Mouse (Mus musculus): ENCODE results near the gene Cyth1.

The Cyth1 gene

DNA sequence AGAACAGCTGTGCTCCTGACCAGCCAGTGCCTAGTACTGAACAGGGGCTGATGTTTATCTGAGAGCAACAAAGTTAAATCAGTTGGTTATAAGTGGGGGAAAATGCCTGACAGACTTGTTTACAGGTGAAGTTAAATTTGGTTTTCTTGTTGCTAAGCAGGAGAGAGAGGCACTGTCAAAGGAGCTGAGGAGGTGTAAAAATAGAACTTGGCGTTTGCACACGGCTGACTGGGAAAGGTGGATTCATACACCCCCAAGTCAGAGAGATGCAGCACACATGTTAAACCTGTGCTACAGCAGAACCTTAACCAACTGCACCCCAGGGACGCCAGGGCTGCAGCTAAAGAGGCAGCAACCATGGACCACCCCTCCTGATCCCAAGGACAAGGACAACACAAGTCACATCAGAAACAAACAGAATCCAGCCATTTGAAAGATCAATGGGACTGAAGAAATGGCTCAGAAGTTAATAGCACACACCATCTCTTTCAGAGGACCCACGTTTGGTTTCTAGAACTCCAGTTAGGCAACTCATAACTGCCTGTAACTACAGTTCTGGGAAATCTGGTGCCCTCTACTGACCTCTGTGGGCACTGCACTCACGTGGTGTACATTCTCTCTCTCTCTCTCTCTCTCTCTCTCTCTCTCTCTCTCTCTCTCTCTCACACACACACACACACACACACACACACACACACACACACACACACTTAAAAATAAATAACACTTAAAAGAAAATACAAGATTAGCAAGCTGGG, 96.8 kb downstream of the Cyth1 start:
- DNase-seq (ENCODE audit: low spot score in 2 of 2): no peak

DNA sequence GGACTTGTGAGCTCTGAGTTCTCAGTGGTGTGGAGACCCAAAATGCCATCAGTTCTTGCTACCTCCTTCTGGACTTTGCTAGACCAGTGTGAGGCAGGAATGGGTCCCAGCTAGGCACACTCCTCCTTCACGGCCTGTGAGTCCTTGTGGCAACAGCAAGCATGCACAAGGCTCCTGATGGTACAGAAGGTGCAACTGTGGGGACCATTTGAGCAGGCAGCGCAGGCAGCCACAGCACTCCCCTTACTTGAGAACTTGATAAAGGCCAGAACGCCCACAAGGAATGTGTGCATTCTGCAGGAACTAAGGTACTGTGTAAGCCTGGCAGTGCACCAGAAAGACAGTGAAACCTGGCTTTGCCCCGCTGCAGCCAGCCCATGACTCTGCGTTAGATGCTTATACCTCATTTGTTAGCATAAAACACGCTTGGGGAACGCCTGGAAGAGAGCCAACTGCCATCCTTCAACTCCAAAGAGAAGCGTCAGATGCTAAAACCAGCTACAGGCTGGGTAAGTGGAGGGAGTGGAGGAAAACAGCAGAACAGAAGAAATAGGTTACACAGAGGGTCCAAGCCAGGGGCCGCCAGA, 98.2 kb downstream of the Cyth1 start:
- no peak for DNase-seq (ENCODE audit: low spot score in 2 of 2)

DNA sequence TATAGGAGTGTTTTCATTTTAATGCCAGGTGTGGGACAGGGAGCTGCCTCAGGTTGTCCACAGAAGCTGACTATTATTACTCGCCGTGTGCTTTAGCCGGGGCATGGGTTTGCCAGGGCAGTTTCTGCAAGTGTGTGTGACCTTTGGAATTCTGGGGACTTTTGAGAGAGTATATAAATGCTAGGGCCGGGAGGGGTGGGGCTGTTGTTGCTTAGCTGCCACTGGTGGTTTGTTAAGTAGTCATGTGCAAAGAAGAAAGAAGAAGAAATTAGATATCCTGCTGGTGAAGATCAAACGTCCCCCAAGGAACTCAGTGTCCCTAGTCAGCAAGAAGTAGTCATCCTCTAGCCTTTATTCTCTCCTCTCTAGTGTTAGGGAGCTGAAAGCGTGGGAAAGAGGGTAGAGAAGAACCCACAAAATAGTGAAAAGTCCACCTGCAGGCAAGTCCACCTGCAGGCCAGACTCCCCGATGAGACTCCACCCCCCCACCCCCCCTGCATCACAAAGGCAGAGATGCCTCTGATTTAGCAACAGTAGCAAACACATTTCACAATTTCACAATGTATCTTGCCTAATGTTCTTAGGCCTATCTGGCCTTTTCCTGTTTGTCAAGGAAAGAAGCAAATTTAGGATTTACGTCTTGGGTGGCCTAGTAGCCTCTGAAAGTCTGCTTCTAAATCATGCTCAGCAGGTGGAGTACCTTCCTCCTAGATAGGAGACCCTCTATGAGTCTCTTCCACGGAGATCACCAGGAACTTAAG, 100.3 kb downstream of the Cyth1 start:
- no peak for DNase-seq (ENCODE audit: low spot score in 2 of 2)

DNA sequence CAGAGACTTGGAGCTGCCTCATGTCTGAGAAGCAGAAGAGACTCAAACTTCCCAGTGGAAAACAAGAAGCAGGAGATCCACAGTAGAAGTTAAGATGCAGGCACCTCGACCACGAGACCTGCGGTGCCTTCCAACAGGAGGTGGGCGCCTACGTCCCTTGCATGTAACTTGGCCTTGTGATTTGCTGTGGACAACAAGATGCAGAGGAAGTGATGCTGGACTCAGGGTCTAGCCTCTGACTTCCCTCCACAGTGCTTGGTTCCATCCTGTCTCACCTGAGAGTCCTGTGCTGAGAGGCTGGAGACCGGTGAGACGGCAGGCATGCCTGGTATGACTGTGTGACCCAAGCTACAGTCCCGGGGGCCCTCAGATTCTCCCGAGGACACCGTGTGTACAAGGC, 101.9 kb downstream of the Cyth1 start:
- no peak for DNase-seq (ENCODE audit: low spot score in 2 of 2)

DNA sequence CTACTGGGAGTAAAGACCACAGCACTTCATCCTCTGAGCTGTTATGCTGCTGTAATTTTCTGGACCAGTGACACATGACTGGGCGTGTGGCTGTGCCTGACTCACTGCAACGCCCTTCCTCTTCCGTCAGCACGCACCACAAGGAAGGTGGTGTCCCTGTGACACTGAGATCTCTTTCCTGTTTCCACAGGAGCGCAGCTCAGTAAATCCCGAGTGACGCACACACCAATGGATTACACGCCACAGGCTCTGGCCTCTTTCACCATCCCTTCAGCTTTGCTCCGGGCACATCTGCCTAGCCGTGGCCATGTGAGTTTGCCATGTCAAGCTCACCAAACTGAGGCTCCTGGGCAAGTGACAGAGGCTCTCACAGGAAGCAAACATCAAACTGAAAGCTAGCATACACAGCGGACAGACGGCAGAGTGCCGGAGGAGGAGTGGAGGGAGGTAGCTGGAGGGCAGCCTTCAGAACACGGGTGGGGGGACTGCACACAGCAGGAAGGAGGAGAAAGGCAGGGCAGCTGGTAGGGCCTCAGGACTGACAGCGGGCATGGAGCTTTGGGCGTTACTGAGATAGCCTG, 102.5 kb downstream of the Cyth1 start:
- peak; percentile 82 to 92 for DNase-seq (ENCODE audit: low spot score in 2 of 2)

DNA sequence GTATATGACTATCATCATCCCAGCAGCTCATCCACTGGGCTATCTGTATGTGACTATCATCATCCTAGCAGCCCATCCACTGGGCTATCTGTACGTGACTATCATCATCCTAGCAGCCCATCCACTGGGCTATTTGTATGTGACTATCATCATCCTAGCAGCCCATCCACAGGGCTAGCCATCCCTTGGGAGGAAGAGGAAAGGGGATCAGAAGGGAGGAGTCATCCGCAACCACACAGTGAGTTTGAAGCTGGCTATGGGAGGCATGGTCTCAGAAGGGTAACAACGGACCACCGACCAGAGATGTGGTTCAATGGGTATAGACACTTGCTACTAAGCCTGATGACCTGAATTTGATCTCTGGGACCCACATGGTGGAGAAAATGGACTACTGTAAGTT, 103.3 kb downstream of the Cyth1 start:
- DNase-seq (ENCODE audit: low spot score in 2 of 2): peak in 1 of 2 experiments; percentile 36

DNA sequence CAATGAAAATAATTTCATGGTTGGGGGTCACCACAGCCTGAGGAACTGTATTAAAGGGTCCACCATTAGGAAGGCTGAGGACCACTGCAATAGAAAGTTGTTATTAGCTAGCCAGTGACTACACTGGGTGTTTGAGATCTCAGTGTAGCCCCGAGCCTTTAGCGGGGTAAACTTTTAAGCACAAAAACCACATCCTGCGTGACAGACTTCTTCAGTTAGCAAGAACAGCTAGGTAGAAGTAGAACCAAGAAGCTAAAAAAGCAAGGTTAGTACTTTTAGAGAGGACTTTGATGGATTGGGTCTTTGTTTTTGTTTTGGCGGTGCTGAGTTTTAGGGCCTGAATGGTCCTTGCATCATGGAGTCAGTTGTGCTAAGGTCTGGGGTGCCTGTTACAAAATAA, 104.7 kb downstream of the Cyth1 start:
- no peak for DNase-seq (ENCODE audit: low spot score in 2 of 2)

DNA sequence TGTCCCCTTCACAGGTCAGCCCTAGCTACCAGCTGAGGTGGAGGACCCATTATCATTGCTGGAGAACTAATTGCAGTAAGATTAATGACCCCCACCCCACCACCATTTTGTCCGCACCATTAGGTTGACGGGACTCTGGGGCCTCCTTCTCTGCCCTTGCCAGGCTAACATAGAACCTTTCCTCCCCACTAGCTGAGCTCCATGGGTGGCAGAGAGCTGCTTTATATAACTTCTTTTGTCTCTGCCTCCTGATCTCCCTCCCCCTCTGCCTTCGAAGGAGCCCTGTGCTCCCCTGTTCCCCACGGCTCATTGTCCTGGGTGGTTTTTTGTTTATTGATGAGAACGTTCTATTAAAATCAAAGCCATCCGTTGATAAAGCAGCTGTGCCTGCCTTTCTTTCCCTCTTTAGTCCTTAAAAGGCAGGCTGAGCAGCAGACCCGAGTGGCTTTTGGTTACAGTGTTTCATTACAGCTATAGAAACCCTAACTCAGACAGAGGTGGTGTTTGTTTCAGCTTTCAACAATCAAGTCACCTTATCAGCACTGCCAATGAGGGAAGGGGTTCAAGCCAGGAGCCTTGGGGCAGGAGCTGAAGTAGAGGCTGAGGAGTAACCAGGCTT, 105.7 kb downstream of the Cyth1 start:
- no peak for DNase-seq (ENCODE audit: low spot score in 2 of 2)

DNA sequence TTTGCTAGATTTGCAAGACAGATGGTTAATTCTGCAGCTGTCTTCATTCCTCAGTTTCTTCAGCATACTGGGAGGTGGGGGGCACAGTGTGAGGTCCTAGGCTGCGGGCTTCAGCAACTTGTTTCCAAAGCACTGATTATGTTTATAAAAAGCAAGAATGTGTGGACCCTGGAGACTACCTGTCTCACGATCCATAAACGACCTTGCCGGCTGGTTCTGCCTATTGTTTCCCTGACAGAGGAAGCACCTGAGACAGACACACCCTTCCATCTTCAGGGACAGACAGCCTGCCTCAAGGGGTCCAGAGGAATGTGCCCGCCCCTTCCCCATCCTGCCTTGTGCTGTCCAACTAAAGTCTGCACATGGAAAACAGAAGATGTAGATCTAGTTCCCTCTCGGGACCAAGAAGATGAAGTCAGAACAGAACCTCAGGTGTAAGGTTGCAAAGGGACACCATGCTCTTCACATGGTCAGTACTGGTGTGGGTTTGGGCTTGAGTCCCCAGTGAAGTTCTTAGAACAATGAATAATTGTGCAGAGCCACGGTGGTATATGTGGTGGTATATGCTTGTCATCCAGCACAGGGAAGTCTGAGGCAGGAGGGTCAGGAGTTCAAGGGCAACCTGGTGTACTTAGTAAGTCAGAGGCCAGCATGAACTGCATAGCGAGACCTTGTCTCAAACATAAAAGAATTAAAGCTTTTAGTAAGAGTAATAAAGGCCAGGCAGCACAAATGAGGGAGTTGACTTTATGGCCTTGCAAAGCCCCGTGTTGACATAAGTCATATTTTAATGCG, 107.4 kb downstream of the Cyth1 start:
- peak; percentile 42 to 78 for DNase-seq (ENCODE audit: low spot score in 2 of 2)

DNA sequence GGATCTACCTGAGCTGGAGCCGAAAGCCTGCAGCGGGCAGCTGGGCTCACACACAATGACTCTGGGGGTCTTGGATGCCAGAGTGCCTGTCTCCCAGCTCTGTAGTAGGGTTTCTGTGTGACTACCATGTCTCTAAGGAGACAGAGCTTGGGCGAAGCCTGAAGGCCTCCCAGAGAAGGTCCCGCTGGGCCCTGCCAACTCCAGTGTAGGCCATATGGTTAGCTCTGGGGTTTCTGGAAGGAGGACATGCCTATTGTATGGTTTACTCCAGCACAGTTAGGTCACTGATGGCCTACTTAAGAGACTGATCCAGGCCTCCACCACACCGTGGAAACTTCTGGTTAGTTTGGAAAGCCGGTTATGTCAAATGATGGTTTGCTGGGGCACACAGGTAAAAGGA, 110.0 kb downstream of the Cyth1 start:
- DNase-seq (ENCODE audit: low spot score in 2 of 2): no peak

DNA sequence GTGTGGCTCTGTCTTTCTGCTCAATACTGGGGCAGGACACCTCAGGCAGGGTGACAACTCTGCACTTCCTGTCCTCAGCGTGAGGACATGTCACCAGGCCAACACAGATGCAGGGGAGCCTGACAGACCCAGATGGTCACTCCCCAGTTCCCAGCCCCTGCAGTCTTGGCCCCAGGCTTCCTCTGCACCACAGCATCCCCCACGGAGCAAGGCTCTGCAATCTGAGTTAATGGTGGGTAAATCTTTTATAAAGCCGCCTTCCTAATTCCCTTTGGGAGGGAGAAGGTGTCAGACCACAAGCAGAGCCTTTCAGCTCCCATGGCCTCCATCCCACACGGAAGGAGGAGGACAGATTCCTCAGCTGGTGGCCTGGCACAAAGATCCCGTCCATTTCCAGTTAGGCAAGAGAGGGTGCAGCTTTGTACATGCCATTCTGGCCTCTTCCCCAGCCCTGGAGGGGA, 112.2 kb downstream of the Cyth1 start:
- no peak for DNase-seq (ENCODE audit: low spot score in 2 of 2)

DNA sequence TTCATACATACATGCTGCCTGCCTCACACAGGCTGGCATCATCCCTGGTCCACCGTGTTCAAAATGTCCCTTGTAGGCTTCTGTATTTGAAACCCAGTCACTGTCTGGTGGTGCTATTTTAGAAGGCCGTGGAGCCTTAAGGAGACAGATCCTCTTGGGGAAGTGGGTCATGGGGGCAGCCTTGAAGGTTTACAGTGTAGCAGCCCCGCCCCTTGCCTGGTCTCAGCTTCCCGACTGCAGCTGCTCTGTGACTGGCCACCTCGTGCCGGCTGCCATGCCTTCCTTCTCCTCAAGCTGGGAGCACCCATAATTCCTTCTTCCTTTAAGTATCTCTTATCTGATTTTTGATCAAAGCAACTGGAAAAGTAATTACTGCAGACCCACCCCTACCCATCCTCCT, 113.1 kb downstream of the Cyth1 start:
- DNase-seq (ENCODE audit: low spot score in 2 of 2): no peak

DNA sequence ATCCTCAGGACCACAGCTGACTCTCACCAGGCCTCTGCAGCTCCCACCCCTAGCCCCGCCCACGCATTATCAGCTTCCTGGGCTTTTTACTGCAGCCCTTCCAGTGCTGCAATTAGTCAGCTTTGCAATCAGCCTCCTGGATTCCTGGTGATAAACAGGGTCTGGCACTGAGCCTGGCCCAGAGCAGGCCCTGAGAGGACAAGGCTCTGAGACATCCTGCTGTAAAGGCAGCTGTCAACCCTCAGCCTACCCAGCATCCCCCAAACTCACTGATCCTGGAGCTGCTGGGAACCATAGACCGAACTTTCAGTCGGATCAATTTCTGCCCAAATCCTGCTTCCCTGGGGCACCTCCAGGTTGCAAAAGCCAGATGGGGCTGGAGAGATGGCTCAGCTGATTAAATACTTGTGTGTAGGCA, 114.6 kb downstream of the Cyth1 start:
- DNase-seq (ENCODE audit: low spot score in 2 of 2): peak; percentile 19 to 45

DNA sequence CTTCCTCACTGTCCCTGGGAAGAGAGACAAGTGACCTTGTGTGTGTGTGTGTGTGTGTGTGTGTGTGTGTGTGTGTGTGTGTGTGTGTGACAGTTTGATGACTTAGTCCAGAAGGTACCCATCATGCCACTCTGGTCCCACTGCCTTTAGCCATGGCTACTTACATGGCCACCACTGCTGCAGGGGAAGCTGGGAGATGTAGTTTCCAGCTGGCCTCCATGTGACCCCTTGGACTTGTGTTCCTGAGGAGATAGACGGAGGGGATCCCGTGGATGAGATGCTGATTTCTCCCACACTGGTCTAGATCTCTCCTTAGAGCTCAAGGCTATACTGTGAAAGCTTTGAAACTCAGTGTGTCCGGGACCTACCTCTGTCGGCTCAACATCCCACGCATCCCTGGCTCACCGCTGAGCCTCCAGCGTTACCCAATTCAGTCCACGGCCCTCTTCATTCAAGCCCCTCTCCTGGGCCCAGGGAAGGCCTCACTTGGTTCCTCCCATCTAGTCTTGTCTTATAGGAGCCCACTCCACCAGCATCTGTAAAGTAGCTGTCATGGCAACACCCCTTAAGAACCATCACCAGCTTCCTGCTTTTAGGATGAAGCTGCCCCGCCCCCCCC, 115.2 kb downstream of the Cyth1 start:
- no peak for DNase-seq (ENCODE audit: low spot score in 2 of 2)

DNA sequence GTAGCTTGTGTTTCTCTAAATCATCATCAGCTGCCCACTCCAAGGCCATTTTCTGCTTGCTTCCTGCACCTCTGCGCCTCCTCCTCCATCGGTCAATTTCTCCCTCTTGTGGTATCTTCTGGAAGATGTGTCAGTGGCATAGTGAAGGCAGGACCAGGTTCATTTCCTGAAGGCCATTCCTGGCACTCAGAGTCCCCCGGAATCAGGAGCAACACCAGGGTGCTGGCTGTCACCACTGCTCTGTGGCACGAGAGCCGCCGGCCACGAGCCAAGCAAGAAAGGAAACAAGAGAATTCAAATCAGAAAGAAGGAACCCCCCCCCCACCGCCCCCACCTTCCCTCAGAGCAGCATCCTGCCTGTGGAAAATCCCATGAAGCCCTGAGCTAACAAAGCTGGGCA, 116.3 kb downstream of the Cyth1 start:
- DNase-seq (ENCODE audit: low spot score in 2 of 2): no peak

DNA sequence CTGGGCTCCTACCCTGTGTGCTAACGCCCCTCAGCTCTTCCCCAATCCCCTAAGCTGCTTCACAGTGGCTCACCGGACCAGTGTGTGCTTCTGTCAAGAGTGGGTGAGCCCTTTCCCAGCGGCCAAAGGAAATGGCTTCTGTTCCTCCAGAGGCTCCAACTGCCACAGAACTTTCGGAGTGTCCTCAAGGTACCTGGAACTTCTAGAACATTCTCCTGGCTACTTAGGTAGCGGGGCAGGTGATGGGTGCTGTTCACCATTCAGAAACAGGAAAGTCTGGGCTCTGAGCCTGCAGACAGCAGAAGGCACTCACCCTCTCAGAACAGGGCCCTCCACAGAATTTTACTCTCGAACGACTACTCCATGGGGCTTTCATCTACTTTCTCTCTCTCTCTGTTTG, 117.9 kb downstream of the Cyth1 start, which contains the start of gene Dnah17:
Dnah17 (minus strand) TSS at position 101 of the 400 bp plus-strand sequence.
- no peak for DNase-seq (ENCODE audit: low spot score in 2 of 2)

DNA sequence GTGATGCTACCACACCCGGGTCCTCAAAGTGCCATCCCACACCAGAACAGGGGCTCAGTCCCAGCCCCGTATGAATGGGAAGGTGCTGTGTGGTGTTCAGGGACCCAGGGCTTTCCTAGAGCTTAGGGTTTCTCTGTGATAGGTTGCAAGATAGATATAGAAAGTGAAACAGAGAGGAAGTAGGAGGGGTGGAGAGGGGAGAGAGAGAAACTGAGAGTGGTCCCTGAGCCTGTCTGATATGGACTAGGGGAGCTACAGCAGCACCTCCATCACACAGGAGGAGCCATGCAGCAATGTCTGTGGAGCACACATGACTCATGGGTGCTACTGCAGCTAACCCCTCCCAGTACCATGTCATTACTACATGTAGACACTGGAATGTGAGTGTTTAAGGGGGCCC, 118.6 kb downstream of the Cyth1 start:
- DNase-seq (ENCODE audit: low spot score in 2 of 2): no peak

DNA sequence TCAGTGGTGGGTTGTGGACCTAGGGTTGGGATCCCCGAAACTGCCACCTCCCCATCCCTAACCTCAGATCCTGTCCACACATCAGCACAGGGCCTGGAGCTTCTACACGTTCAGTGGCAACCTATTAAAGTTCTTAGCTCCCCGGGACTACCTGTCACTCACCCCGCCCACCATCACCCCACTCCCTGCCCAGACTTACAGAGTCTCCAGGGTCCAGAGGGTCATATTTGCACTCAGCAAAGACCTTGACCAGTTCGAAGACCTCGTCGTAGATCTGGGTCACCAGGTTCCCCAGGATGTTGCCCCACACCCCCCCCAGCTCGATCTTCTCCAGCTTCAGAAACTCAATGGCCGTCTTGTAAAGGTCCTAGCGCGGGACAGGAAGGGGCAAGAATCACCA, 126.8 kb downstream of the Cyth1 start:
- DNase-seq (ENCODE audit: low spot score in 2 of 2): no peak

DNA sequence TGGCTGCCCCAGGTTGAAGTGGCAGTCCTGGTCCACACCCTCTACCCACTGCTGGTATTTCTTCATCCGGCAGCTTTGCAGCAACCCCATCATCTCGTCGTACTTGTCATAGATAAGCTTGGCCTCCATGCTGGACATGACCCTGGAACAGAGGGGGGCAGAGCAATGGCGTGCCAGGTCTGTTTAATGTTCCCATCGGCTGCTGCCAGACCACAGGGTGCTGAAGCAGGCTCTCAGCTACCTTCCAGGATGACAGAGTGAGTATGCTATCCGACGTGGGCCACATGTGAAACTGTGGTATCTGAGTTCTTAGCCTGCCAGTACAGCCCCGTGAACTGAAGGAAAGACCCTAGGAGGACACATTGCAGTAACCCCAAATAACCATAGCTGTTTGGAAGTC, 129.6 kb downstream of the Cyth1 start:
- DNase-seq (ENCODE audit: low spot score in 2 of 2): no peak

DNA sequence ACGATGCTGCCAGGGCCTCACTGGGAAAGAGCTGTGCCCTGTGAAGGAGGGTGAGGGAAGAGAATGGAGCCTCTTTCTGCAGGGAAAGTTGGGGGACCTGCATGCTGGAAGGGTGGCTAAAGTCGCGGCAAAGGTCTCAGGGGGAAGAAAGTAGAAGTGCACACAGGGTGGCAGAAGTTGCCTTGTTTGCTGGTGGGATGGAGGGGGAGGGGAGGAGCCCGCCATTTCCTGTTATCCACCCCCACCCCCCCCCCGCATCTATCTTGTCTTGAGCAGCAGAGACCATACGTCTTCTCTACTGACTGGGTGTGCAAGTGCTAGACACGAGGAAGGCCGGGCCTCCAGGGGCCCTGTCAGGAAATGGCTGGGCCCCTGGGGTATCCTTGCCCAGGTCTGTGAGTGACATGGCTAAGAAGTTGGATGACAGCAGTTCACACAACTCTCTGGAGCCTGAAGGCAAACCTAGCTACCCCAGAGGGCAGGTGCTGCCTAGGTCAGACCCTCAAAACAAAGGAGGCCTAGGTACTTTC, 133.7 kb downstream of the Cyth1 start:
- DNase-seq (ENCODE audit: low spot score in 2 of 2): no peak
